Mouse (Mus musculus) intestine, embryonic 15.5 days (tissue): Measurements from ENCODE around the gene Spns2. TPM values are rescaled to one million over a fixed set of nuclear protein-coding genes. Genes with fewer than 3 reads are reported as not detected.

Experiments used
- ATAC-seq: fragments of 200-750 bp; cut with Nextera tagmentation; 2 replicates; pipeline ENCODE4 v1.8.0; 2017; ENCODE audit warnings: moderate TSS enrichment, moderate library complexity
- H3K27ac ChIP-seq: fragments of 300-500 bp; sonication (generic); 2 replicates; pipeline ENCODE4 v1.5.1; 2015; ENCODE audit warnings: mild to moderate bottlenecking, inconsistent platforms
- H3K27me3 ChIP-seq: fragments of 300-500 bp; sonication (generic); replicated peaks from 2 replicates; pipeline ENCODE4 v1.6.1; 2015; ENCODE audit warnings: inconsistent platforms
- H3K36me3 ChIP-seq: fragments of 300-500 bp; sonication (generic); 2 replicates; pipeline ENCODE4 v1.6.1; 2015; ENCODE audit warnings: inconsistent platforms
- H3K4me1 ChIP-seq: fragments of 300-500 bp; sonication (generic); replicated peaks from 2 replicates; pipeline ENCODE4 v1.6.1; 2015; ENCODE audit warnings: inconsistent platforms
- H3K4me2 ChIP-seq: fragments of 300-500 bp; sonication (generic); replicated peaks from 2 replicates; pipeline ENCODE4 v1.6.1; 2015; ENCODE audit warnings: mild to moderate bottlenecking, inconsistent platforms
- H3K4me3 ChIP-seq: fragments of 300-500 bp; sonication (generic); replicated peaks from 2 replicates; pipeline ENCODE4 v1.5.1; 2015; ENCODE audit warnings: inconsistent platforms
- H3K9ac ChIP-seq: fragments of 300-500 bp; sonication (generic); 2 replicates; pipeline ENCODE4 v1.6.1; 2015; ENCODE audit warnings: inconsistent platforms
- H3K9me3 ChIP-seq: fragments of 300-500 bp; sonication (generic); 2 replicates; pipeline ENCODE4 v1.6.1; 2016; ENCODE audit warnings: inconsistent platforms
- WGBS: fragments of 180-500 bp; shearing (Covaris S2); methylation state at CpG from one replicate; pipeline ENCODE4 v1.1.7; 2015; 5-methylcytosine and 5-hydroxymethylcytosine counted together
- polyA plus RNA-seq: library from polyadenylated mRNA; unstranded; fragments of >200 nt; fragmentation: Nextera tagmentation; extraction: Ambion mirVana; gene quantifications from 2 replicates; pipeline ENCODE4 v1.2.1, GENCODE M21; 2015

Gene Spns2
- polyA plus RNA-seq, 1 experiment from 2014 or later, result 5.3 TPM

- Histone ChIP-seq H3K4me3 (no peak overlapping the region), H3K36me3 (no peaks in the 10 kb centered on the region), H3K4me1 (no peaks in the 10 kb centered on the region), H3K9me3 (no peaks in the 10 kb centered on the region), H3K9ac (no peak overlapping the region), H3K27me3 (no peaks in the 10 kb centered on the region), H3K27ac (no peak overlapping the region), H3K4me2 (no peak overlapping the region)
- WGBS, result 68% methylated on average over 3 of the region's 3 CpGs
- no peak for ATAC-seq
Measured at GRCm38 (mm10) chr11:72519895-72520294, 30.2 kb upstream of the Spns2 start.

GRCm38 (mm10) chr11:72519189-72519588 is 29.5 kb upstream of the Spns2 start:
- WGBS, result 74% methylated on average over 4 of the region's 4 CpGs
- no peak overlapping the region for H3K4me2 ChIP-seq
- no peak overlapping the region for H3K27ac ChIP-seq
- H3K9me3 ChIP-seq, result no peaks in the 10 kb centered on the region
- no peak overlapping the region for H3K4me3 ChIP-seq
- H3K4me1 ChIP-seq, result no peaks in the 10 kb centered on the region
- H3K9ac ChIP-seq, result no peak overlapping the region
- H3K36me3 ChIP-seq, result no peaks in the 10 kb centered on the region
- no peak for ATAC-seq
- H3K27me3 ChIP-seq, result no peaks in the 10 kb centered on the region

- no peaks in the 10 kb centered on the region for H3K36me3 ChIP-seq
- H3K4me1 ChIP-seq, result no peaks in the 10 kb centered on the region
- H3K4me3 ChIP-seq, result no peak overlapping the region
- no peaks in the 10 kb centered on the region for H3K27me3 ChIP-seq
- H3K9me3 ChIP-seq, result no peaks in the 10 kb centered on the region
- no peak overlapping the region for H3K27ac ChIP-seq
- no peak overlapping the region for H3K9ac ChIP-seq
- H3K4me2 ChIP-seq, result no peak overlapping the region
- no peak for ATAC-seq
- WGBS, result 60% methylated on average over 2 of the region's 2 CpGs
Measured at GRCm38 (mm10) chr11:72518449-72518848, 28.7 kb upstream of the Spns2 start.

- no peak overlapping the region for H3K27ac ChIP-seq
- no peaks in the 10 kb centered on the region for H3K36me3 ChIP-seq
- H3K9ac ChIP-seq, result no peak overlapping the region
- WGBS, result 61% methylated on average over 3 of the region's 3 CpGs
- no peaks in the 10 kb centered on the region for H3K27me3 ChIP-seq
- no peaks in the 10 kb centered on the region for H3K4me1 ChIP-seq
- H3K9me3 ChIP-seq, result no peaks in the 10 kb centered on the region
- no peak overlapping the region for H3K4me2 ChIP-seq
- ATAC-seq, result no peak
- H3K4me3 ChIP-seq, result no peak overlapping the region
Measured at GRCm38 (mm10) chr11:72514967-72515366, 25.3 kb upstream of the Spns2 start.

- 88% methylated on average over 5 of the region's 5 CpGs for WGBS
- Histone ChIP-seq H3K27me3 (no peaks in the 10 kb centered on the region), H3K4me2 (no peak overlapping the region), H3K27ac (no peak overlapping the region), H3K4me1 (peaks cover 10% of the 10 kb centered on the region; the same call in 1 of the 2 replicates), H3K4me3 (no peak overlapping the region), H3K9ac (no peak overlapping the region), H3K36me3 (no peaks in the 10 kb centered on the region), H3K9me3 (no peaks in the 10 kb centered on the region)
- no peak for ATAC-seq
Measured at GRCm38 (mm10) chr11:72508651-72509050, 18.9 kb upstream of the Spns2 start.

- no peak overlapping the region for H3K4me3 ChIP-seq
- H3K27ac ChIP-seq, result no peak overlapping the region
- no peaks in the 10 kb centered on the region for H3K9me3 ChIP-seq
- H3K36me3 ChIP-seq, result no peaks in the 10 kb centered on the region
- no peak overlapping the region for H3K9ac ChIP-seq
- H3K27me3 ChIP-seq, result no peaks in the 10 kb centered on the region
- ATAC-seq, result no peak
- no peak overlapping the region for H3K4me2 ChIP-seq
- H3K4me1 ChIP-seq, result peaks cover 18% of the 10 kb centered on the region
Measured at GRCm38 (mm10) chr11:72507651-72508050, 17.9 kb upstream of the Spns2 start.

GRCm38 (mm10) chr11:72504016-72504797 is 14.5 kb upstream of the Spns2 start:
- H3K9ac ChIP-seq, result no peak overlapping the region
- H3K9me3 ChIP-seq, result no peaks in the 10 kb centered on the region
- no peaks in the 10 kb centered on the region for H3K36me3 ChIP-seq
- H3K4me3 ChIP-seq, result no peak overlapping the region
- peaks cover 27% of the 10 kb centered on the region for H3K4me1 ChIP-seq
- 52% methylated on average over 10 of the region's 10 CpGs for WGBS
- peak overlapping the region; percentile 81 for H3K27ac ChIP-seq
- ATAC-seq, result peak; percentile 93
- H3K4me2 ChIP-seq, result peak overlapping the region; percentile 10; the same call in 1 of the 2 replicates
- no peaks in the 10 kb centered on the region for H3K27me3 ChIP-seq

GRCm38 (mm10) chr11:72503501-72503921 is 13.8 kb upstream of the Spns2 start:
- Histone ChIP-seq H3K9ac (no peak overlapping the region), H3K27me3 (no peaks in the 10 kb centered on the region), H3K27ac (peak overlapping the region; percentile 81), H3K4me3 (no peak overlapping the region), H3K4me2 (0 out of 2 replicates have a peak overlapping the region, but pooled peaks have one; percentile 10), H3K4me1 (peaks cover 27% of the 10 kb centered on the region), H3K36me3 (no peaks in the 10 kb centered on the region), H3K9me3 (no peaks in the 10 kb centered on the region)
- no peak for ATAC-seq
- 34% methylated on average over 5 of the region's 5 CpGs for WGBS

- Histone ChIP-seq H3K4me2 (no peak overlapping the region), H3K27ac (peak overlapping the region; percentile 14; the same call in 1 of the 2 replicates), H3K9ac (no peak overlapping the region), H3K36me3 (no peaks in the 10 kb centered on the region), H3K9me3 (no peaks in the 10 kb centered on the region), H3K4me1 (peaks cover 27% of the 10 kb centered on the region), H3K27me3 (no peaks in the 10 kb centered on the region), H3K4me3 (no peak overlapping the region)
- WGBS, result 27% methylated on average over 8 of the region's 8 CpGs
- ATAC-seq, result no peak
Measured at GRCm38 (mm10) chr11:72502236-72502635, 12.5 kb upstream of the Spns2 start.

- no peak for ATAC-seq
- H3K36me3 ChIP-seq, result no peaks in the 10 kb centered on the region
- peaks cover 27% of the 10 kb centered on the region for H3K4me1 ChIP-seq
- H3K4me3 ChIP-seq, result no peak overlapping the region
- no peaks in the 10 kb centered on the region for H3K9me3 ChIP-seq
- WGBS, result 30% methylated on average over 5 of the region's 5 CpGs
- H3K27ac ChIP-seq, result no peak overlapping the region
- H3K27me3 ChIP-seq, result no peaks in the 10 kb centered on the region
- H3K4me2 ChIP-seq, result no peak overlapping the region
- H3K9ac ChIP-seq, result no peak overlapping the region
Measured at GRCm38 (mm10) chr11:72501426-72502002, 11.8 kb upstream of the Spns2 start.

GRCm38 (mm10) chr11:72500139-72500538 is 10.4 kb upstream of the Spns2 start:
- H3K9ac ChIP-seq, result no peak overlapping the region
- no peaks in the 10 kb centered on the region for H3K36me3 ChIP-seq
- no peak overlapping the region for H3K4me3 ChIP-seq
- no peaks in the 10 kb centered on the region for H3K9me3 ChIP-seq
- H3K4me2 ChIP-seq, result no peak overlapping the region
- no peak overlapping the region for H3K27ac ChIP-seq
- no peaks in the 10 kb centered on the region for H3K27me3 ChIP-seq
- peaks cover 25% of the 10 kb centered on the region for H3K4me1 ChIP-seq
- WGBS, result 94% methylated on average over 4 of the region's 4 CpGs
- no peak for ATAC-seq

GRCm38 (mm10) chr11:72497367-72497766 is 7.7 kb upstream of the Spns2 start:
- Histone ChIP-seq H3K27me3 (no peaks in the 10 kb centered on the region), H3K9me3 (no peaks in the 10 kb centered on the region), H3K27ac (no peak overlapping the region), H3K4me1 (peaks cover 9% of the 10 kb centered on the region), H3K9ac (no peak overlapping the region), H3K4me2 (no peak overlapping the region), H3K36me3 (no peaks in the 10 kb centered on the region), H3K4me3 (no peak overlapping the region)
- 38% methylated on average over 4 of the region's 4 CpGs for WGBS
- no peak for ATAC-seq

- Histone ChIP-seq H3K36me3 (no peaks in the 10 kb centered on the region), H3K4me1 (peaks cover 7% of the 10 kb centered on the region), H3K9me3 (no peaks in the 10 kb centered on the region), H3K9ac (no peak overlapping the region), H3K4me3 (no peak overlapping the region), H3K27me3 (no peaks in the 10 kb centered on the region), H3K27ac (0 out of 2 replicates have a peak overlapping the region, but pooled peaks have one; percentile 54), H3K4me2 (no peak overlapping the region)
- 45% methylated on average over 1 of the region's 1 CpGs for WGBS
- no peak for ATAC-seq
Measured at GRCm38 (mm10) chr11:72496775-72497174, 7.1 kb upstream of the Spns2 start.
